Comparison of ENCODE assay signal across 22 mouse cellular contexts in genomic region chr2:158519071-158519470, GRCm38 (mm10). TPM values are rescaled to one million over a fixed set of nuclear protein-coding genes. Genes with fewer than 3 reads are reported as not detected.
DNase-seq lines count a peak whose midpoint lies in the region; ATAC-seq lines count a peak whose summit lies in the region.
"Had no signal": no experiment of that assay in that cellular context is flagged by ENCODE, and none has a peak within 500 bp of the region (broad histone marks: within the 10 kb centered on the region; RNA-seq: fewer than 3 reads in every experiment).

No protein-coding gene starts in this region.

- H3K36me3 ChIP-seq in embryonic facial prominence, embryonic 13.5 days = no peaks in the 10 kb centered on the region
- no peaks in the 10 kb centered on the region for H3K36me3 ChIP-seq in embryonic facial prominence, embryonic 10.5 days (replicated peaks)
- H3K36me3 ChIP-seq in forebrain, embryonic 10.5 days (replicated peaks) = no peaks in the 10 kb centered on the region
- H3K36me3 ChIP-seq: forebrain, embryonic 12.5 days; heart, embryonic 15.5 days; hindbrain, embryonic 13.5 days had no signal

- H3K27ac ChIP-seq in embryonic facial prominence, embryonic 13.5 days = no peak overlapping the region
- H3K27ac ChIP-seq in embryonic facial prominence, embryonic 10.5 days (replicated peaks) = no peak overlapping the region
- H3K27ac ChIP-seq in forebrain, embryonic 10.5 days = no peak overlapping the region
- H3K27ac ChIP-seq: forebrain, embryonic 12.5 days; heart, embryonic 15.5 days; hindbrain, embryonic 13.5 days; hindbrain, postnatal 0 days had no signal

- no peaks in the 10 kb centered on the region for H3K4me1 ChIP-seq in embryonic facial prominence, embryonic 13.5 days
- H3K4me1 ChIP-seq in embryonic facial prominence, embryonic 10.5 days = no peaks in the 10 kb centered on the region
- H3K4me1 ChIP-seq in forebrain, embryonic 10.5 days = peaks cover 3% of the 10 kb centered on the region; the same call in 1 of the 2 replicates
- H3K4me1 ChIP-seq: forebrain, embryonic 12.5 days; hindbrain, embryonic 13.5 days had no signal

- 0 out of 2 replicates have a peak, but pooled peaks cover 4% of the 10 kb centered on the region for H3K9me3 ChIP-seq in embryonic facial prominence, embryonic 13.5 days
- H3K9me3 ChIP-seq in embryonic facial prominence, embryonic 10.5 days = 0 out of 2 replicates have a peak, but pooled peaks cover 2% of the 10 kb centered on the region
- H3K9me3 ChIP-seq in forebrain, embryonic 10.5 days = no peaks in the 10 kb centered on the region
- H3K9me3 ChIP-seq: forebrain, embryonic 12.5 days; heart, embryonic 15.5 days; hindbrain, embryonic 13.5 days had no signal

- no peak overlapping the region for H3K4me2 ChIP-seq in embryonic facial prominence, embryonic 13.5 days
- H3K4me2 ChIP-seq: forebrain, embryonic 12.5 days; heart, embryonic 11.5 days; heart, embryonic 15.5 days; hindbrain, embryonic 13.5 days had no signal

- no peaks in the 10 kb centered on the region for H3K27me3 ChIP-seq in embryonic facial prominence, embryonic 13.5 days
- no peaks in the 10 kb centered on the region for H3K27me3 ChIP-seq in embryonic facial prominence, embryonic 10.5 days (replicated peaks; ENCODE audit: low read depth, poor library complexity, severe bottlenecking)
- no peaks in the 10 kb centered on the region for H3K27me3 ChIP-seq in forebrain, embryonic 10.5 days (ENCODE audit: poor library complexity, severe bottlenecking)
- H3K27me3 ChIP-seq: forebrain, embryonic 12.5 days; heart, embryonic 15.5 days; hindbrain, embryonic 13.5 days had no signal

- WGBS in embryonic facial prominence, embryonic 13.5 days = 71% methylated on average over 11 of the region's 11 CpGs
- WGBS in embryonic facial prominence, embryonic 10.5 days = 83% methylated on average over 11 of the region's 11 CpGs
- 86% methylated on average over 11 of the region's 11 CpGs for WGBS in forebrain, embryonic 10.5 days

- no peak for DNase-seq in embryonic facial prominence, embryonic 10.5 days (ENCODE audit: low spot score)
- peak; percentile 67 to 75 for DNase-seq in lung, adult 18-20 months
- DNase-seq in lung, postnatal 10 days = peak; percentile 41
- DNase-seq in lung, postnatal 4 days = peak; percentile 40 to 70
- no peak for DNase-seq in cerebellum, adult 9-10 months
- DNase-seq in Muller cell, postnatal 12 days (ENCODE audit: inconsistent ontology term) = no peak
- no peak for DNase-seq in forebrain, embryonic 10.5 days (ENCODE audit: extremely low spot score, low spot score)
- DNase-seq: adrenal gland, postnatal 14 days; cerebellum, adult 11-12 months; cerebellum, adult 9-11 months; gastrocnemius, postnatal 14 days; heart, postnatal 14 days had no signal

- no peak overlapping the region for H3K4me3 ChIP-seq in embryonic facial prominence, embryonic 13.5 days
- H3K4me3 ChIP-seq in embryonic facial prominence, embryonic 10.5 days = no peak overlapping the region
- no peak overlapping the region for H3K4me3 ChIP-seq in forebrain, embryonic 10.5 days
- H3K4me3 ChIP-seq: forebrain, embryonic 12.5 days; heart, embryonic 15.5 days; hindbrain, embryonic 13.5 days had no signal

- 0 out of 2 replicates have a peak overlapping the region, but pooled peaks have one; percentile 16 for H3K9ac ChIP-seq in embryonic facial prominence, embryonic 13.5 days
- H3K9ac ChIP-seq: forebrain, embryonic 12.5 days; heart, embryonic 15.5 days; hindbrain, embryonic 13.5 days had no signal

- no peak for ATAC-seq in embryonic facial prominence, embryonic 13.5 days (ENCODE audit: insufficient number of reproducible peaks, insufficient read depth, low FRiP score, low TSS enrichment, low read depth)
- ATAC-seq: forebrain, embryonic 16.5 days; hindbrain, postnatal 0 days had no signal

RNA-seq across cellular contexts. Expression of gene Arhgap40, which starts 6.5 kb away (rescaled TPM):
- polyA plus RNA-seq in embryonic facial prominence, embryonic 13.5 days (2015; fragmentation: Nextera tagmentation; extraction: Ambion mirVana) = 1.3 TPM in 2 replicates
- polyA plus RNA-seq in embryonic facial prominence, embryonic 10.5 days (2016; fragmentation: Nextera tagmentation; extraction: Ambion mirVana) = 0.21 and 0.25 TPM in 2 replicates
- 0.28 and 0.62 TPM in 2 replicates for polyA plus RNA-seq in forebrain, embryonic 10.5 days (2016; fragmentation: Nextera tagmentation; extraction: Ambion mirVana)
- polyA plus RNA-seq: heart, embryonic 11.5 days; heart, embryonic 15.5 days had no signal

RNA-seq across cellular contexts. Expression of gene Adig, which starts 16.7 kb away (rescaled TPM):
- polyA plus RNA-seq in embryonic facial prominence, embryonic 13.5 days (2015; fragmentation: Nextera tagmentation; extraction: Ambion mirVana) = not detected in 2 replicates
- not detected in 2 replicates for polyA plus RNA-seq in embryonic facial prominence, embryonic 10.5 days (2016; fragmentation: Nextera tagmentation; extraction: Ambion mirVana)
- not detected in 2 replicates for polyA plus RNA-seq in forebrain, embryonic 10.5 days (2016; fragmentation: Nextera tagmentation; extraction: Ambion mirVana)
- polyA plus RNA-seq: embryonic facial prominence, embryonic 11.5 days; forebrain, embryonic 12.5 days; forebrain, embryonic 16.5 days; frontal cortex, adult 2 months; heart, embryonic 11.5 days; heart, embryonic 15.5 days; hindbrain, embryonic 13.5 days; hindbrain, postnatal 0 days; intestine, embryonic 14.5 days had no signal

Comparison
In these comparisons a context has a peak if more than half of its experiments do, and no peak if none do; other contexts are left out.
1. DNase-seq: peak in lung, adult 18-20 months (2 of 2), lung, postnatal 10 days (single experiment) and lung, postnatal 4 days (2 of 2); none in embryonic facial prominence, embryonic 10.5 days (single experiment), cerebellum, adult 9-10 months (single experiment), Muller cell, postnatal 12 days (single experiment) and forebrain, embryonic 10.5 days (single experiment).